Mouse (Mus musculus) large intestine, adult 2 months (tissue): Measurements from ENCODE around the gene Fsip2. TPM values are rescaled to one million over a fixed set of nuclear protein-coding genes. Genes with fewer than 3 reads are reported as not detected.

Source experiments
- DNase-seq: peaks from one replicate; pipeline ENCODE4 v3.0.0-alpha.2; 2012; ENCODE audit warnings: low read depth, low spot score
- WGBS: fragments of 180-500 bp; shearing (Covaris S2); methylation state at CpG from one replicate; pipeline ENCODE4 v1.1.7; 2018; 5-methylcytosine and 5-hydroxymethylcytosine counted together
- polyA plus RNA-seq: library from polyadenylated mRNA; depleted of rRNA; stranded (reverse); fragments of >200 nt; gene quantifications from 2 replicates; pipeline ENCODE4 v1.2.3, GENCODE M21; 2012; rRNA removed

The Fsip2 gene
- polyA plus RNA-seq = not detected in 2 replicates

DNA sequence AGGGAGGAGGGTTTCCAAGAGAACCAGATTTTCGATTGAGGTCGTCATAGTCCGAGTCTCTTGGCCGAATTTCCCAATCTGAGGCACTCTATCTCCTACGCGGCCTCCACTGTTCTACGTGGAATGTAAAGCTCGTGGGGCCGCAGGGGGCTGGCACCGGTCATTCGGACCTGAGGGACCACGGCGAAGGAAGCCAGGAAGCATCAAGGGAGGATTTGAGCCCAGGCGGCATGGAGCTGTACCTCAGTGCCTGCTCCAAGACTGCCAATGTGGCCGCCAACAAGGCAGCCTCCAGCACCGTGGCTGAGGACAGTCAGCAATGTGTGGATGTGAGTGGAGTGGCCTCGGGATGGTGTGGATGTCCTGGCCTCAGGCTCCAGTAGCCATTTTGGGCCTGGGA, at the start of gene Fsip2:
Gene Fsip2, plus strand, starts transcription at position 163 of the 400 bp plus-strand sequence.
- no peak for DNase-seq
- WGBS = 94% methylated on average over 17 of the region's 17 CpGs

GRCm38 (mm10) chr2:82963443-82963842, 20.0 kb downstream of the Fsip2 start:
- whole genome bisulfite sequencing = 76% methylated on average over 3 of the region's 3 CpGs

DNA sequence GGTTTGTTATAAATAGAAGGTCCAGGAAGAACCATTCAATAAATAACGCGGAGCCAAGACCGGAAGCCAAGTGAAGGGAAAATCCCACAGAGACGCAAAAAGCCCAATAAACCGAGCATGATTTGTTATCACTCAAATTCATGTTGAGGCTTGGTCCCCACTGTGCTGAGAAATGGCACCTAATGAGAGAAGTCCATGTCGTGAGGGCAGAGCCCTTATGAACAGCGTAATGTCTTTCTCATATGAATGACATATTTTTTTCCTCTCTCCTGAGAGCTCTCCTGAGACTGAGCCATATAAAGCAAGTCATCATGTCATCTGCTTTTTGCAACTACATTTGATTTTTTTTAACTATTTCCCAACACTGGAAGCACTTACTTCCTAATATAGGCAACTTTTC, 82.4 kb downstream of the Fsip2 start:
- DNase-seq = no peak
- WGBS = 66% methylated on average over 7 of the region's 7 CpGs

More at GRCm38 (mm10) chr2:82963443-82963842, 20.0 kb downstream of the Fsip2 start:
- no peak for DNase-seq

GRCm38 (mm10) chr2:83052914-83053690, 109.7 kb downstream of the Fsip2 start:
- 62% methylated on average over 5 of the region's 5 CpGs for WGBS
- DNase-seq = no peak
